Mouse (Mus musculus) spleen, postnatal 4 days (tissue): ENCODE measurements around the gene Ptrh2.
"Not testable (repeated sequence)": the region's sequence is repeated elsewhere in the genome, so short reads cannot be mapped to it uniquely, and the experiment has no call there.

Source experiments
- DNase-seq, 2 experiments: peaks; one replicate each; pipeline ENCODE4 v3.0.0; 2022; ENCODE audit warnings: low spot score in 2 of 2

Gene Ptrh2

GRCm38 (mm10) chr11:86734241-86734939 is 50.6 kb downstream of the Ptrh2 start:
- DNase-seq = no peak

DNA sequence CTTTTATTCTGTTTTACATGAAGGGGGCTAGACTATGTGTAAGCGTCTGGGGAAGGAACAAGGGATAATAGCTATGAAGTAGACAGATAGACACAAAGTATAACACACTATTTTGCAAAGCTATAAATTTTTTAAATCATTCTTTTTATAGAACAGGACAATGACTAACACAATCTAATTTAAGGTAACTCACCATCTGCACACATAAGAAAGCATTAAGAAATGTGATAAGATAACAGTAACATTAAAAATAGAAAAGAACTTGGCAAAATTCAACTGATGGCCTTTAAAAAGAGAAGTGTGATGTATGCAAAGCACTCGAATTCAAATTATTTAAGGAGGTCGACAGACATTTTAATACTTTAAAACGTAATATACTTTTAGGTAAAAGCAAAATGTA is 51.2 kb downstream of the Ptrh2 start:
- DNase-seq = no peak

DNA sequence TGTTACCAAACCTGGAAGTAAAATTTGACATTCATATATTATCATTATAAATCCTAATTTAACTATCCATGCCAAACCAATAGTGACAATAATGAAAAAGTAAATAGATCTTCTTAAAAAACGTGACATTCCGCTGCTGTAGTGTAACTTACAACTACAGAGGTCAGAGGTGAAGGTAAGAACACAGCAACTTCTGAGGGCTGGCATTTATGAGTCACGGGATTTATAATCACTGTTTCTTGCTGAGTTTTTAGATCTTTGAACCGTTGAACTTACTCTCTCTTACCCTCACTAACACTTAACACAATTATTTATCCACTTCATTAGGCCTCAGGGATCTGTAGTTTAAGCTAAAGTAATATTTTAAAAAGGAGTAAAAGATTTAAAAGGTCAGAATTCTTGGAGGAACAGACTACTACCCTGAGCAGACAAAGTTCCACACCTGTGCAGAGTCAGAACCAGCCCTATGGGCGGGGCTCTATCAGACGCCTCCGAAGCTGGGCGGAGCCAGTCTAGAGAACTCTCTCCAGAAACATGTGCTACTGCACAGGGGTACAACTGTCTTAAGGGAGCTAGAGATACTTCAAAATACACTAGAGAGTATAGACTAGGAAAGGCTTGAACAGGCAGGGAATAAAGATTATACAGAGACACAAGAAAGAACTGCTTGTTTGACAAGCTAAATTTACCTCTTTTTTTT is 53.7 kb downstream of the Ptrh2 start:
- peak; percentile 67 to 73 for DNase-seq

DNA sequence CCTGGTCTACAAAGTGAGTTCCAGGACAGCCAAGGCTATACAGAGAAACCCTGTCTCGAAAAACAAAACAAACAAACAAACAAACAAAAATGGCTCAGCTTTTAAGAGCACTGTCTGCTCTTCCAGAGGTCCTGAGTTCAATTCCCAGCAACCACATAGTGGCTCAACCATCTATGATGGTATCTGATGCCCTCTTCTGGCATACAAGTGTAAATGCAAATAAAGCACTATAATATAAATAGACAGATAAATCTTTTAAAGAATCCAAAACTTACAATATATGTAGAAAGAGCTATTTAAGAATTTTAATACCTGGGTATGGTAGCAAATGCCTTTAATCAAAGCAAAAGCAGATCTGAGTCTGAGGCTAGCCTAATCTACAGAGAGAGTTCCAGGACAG is 54.5 kb downstream of the Ptrh2 start:
- DNase-seq = not testable (repeated sequence)

DNA sequence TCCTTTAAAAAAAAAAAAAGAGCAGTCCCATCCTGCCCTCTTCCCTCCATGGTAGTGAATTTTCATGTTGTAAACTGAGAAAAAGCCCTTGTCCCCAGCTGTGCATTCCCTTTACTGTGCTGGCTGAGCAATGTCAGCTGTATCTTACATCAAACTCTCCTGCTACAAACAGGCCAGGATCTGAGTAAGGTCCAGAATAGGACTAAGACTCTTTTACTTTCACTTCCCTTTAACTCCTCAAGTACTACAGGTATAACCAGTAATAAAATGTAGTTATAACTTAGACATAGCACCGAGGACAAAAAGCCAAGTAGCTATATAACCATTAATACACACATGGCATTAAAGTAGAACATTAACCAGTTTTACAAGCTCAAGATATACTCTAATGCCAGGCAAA is 55.2 kb downstream of the Ptrh2 start:
- no peak for DNase-seq

DNA sequence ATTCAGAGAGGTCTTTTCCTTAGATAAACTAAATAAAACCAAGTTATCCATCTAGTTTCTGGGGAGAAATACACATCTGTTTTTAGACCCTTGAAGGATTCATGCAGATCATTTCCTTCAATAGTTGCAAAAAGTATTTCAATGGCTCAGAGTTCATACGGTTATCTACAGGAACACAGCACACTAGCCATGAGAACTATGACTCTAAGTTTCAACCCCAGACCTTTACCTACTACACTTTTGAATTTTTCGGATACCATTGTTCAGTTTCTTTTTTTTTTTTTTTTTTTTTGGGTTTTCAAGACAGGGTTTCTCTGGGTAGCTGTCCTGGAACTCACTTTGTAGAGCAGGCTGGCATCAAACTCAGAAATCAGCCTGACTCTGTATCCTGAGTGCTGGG is 55.7 kb downstream of the Ptrh2 start:
- DNase-seq = no peak

- DNase-seq = no peak
Measured at GRCm38 (mm10) chr11:86741505-86741904, 57.7 kb downstream of the Ptrh2 start.
